Mouse (Mus musculus) lung, postnatal 10 days (tissue): Measurements from ENCODE around the gene Nfic.

Source experiments
- DNase-seq: peaks from one replicate; pipeline ENCODE4 v3.0.0; 2021

Nfic gene

DNA sequence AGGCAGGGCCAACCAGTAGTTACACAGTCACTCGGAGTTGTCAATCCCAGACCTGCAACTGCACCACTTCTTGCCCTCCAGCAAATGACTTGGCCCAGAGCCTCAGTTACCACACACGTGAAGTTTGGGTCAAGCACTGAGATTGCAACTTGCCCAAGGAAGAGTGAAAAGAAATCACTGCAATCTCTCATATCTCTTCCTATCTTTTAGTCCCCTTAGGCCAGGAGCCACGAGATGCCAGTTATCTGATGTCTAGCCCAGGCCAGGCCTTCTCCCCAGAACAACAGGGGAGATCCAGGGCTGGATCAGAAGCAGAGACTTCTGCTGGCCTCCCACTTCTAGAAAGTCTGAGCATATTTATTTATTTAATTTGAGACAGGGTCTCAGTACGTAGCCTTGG lies 99.9 kb downstream of the Nfic start:
- DNase-seq: no peak

DNA sequence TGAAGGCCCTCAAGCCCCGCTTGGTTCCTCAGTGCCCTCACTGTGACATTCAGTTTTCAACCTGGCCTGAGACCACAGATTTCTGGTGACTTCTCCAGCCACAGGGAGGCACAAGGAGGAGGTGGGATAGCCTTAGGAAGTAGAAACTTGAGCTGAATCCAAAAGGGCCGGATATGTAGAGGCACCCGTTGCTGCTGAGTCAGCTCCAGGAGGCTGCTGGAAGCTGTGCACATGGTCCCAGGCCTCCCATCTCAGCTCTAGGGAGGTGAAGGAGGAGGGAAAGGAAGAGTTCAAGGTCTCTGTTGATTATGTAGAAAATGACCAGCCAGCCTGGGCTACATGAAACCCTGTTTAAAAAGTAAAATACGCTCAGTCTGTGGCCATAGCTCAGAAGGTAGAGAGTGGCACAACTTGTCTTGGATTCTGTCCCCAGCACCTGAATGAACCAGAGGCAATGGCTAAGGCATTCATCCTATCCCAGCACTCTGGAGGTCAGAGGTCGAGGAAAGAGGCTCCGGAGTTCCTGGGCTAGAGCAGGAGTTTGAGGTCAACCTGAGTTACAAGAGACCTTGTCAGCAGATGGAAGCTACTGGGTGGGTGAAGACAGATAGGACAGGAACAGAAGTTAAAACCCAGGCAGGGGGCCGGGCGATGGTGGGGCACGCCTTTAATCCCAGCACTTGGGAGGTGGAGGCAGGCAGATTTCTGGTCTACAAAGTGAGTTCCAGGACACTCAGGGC lies 100.5 kb downstream of the Nfic start:
- DNase-seq: no peak

DNA sequence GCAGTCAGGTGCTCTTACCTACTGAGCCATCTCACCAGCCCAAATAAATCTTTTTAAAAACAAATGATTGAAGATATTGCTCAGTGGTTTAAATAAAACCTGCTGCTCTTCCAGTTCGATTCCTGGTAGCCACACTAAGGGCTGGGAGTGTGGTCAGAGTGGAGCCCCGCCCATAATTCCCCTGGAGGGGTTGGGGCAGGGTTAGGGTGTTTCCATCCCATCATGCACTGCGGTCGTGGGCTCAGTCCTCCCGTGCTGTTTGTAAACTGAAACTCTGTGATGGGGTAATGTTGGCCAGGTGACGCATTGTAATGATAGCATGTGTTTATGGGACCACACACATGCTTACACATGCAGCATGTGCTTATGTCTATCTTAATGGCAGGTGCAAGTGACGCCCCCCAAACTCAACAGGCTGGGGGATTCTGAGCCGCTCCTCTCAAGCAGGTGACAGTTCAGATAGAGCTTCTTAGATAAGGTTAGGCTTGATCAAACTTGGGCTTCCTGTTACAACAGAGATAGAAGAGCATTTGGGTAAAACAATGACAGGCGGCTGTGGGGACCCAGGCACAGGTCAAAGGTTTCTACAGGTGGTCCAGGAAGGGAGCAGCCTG lies 103.7 kb downstream of the Nfic start:
- peak; percentile 45 for DNase-seq

DNA sequence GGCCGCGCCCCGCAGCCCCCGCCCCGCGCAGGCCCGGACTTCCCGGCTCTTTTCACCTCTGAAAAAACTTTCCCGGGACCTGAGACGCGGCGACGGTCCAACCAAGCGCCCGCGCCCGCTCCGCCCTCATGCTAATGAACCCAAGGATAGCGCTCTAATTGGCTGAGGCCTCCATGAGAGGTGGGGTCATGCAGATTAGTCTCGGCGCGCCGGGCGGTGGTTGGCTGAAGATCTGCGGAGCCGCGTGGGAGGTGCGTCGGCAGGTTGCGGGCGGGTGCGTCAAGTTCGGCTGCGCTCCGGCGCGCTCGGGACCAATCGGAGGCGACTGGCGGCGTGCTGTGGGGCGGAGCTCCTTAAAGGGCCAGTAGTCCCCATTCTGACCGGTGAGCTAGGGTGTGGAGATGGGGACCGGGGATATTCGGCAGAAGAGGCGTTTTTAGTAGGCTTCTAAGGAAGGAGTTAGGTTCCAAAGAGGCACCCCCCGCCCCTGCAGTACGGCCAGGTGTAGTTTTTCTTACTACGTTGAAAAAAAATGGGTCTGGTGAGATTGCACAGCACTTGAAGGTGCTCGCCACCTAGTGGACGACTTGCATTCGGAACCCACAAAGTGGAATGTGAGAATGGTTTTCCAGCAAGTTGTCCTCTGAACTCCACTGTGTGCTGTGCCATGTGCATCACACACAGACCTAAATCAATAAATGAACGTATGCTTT lies 104.9 kb downstream of the Nfic start, which contains the start of gene Hmg20b:
TSS of gene Hmg20b (minus strand) at position 130 of the 713 bp plus-strand sequence.
- DNase-seq: peak; percentile 100

DNA sequence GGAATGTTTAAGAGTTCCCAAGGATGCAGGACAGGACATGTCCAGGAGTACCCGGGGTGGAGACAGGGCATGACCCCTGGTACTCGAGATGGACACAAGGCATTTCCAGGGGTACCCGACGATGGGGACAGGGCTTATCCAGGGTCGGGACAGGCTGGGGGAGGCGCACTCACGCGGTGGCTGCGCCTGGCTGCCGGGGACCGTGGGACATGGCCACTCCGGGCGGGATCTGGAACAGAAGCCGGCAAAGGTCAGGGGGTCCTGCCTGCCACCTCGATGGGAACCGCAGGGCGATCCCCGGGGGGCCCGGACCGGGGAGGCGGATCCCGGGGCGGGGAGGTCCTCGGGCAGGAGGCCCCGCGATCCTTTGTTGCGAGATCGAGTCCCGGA lies 105.5 kb downstream of the Nfic start:
- no peak for DNase-seq

DNA sequence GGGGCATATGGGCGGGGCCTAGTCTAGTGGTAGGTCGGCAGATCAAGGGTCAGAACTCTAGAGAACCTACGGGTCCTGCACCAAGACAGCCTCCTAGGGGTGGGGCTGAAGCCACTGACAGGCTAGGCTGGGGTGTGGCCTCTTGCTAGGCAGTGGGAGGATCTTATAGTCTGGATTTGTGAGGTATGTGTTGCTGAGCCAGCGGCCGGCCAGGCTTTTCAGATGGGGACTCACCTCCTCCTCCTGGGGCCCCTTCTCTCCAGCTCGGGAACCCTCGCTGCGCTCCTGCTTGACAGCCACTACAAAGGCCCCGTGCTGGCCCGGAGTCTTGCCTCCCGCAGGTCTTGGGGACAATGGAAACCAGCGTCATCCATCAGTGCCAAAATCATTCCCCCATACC lies 106.3 kb downstream of the Nfic start:
- peak; percentile 85 for DNase-seq

DNA sequence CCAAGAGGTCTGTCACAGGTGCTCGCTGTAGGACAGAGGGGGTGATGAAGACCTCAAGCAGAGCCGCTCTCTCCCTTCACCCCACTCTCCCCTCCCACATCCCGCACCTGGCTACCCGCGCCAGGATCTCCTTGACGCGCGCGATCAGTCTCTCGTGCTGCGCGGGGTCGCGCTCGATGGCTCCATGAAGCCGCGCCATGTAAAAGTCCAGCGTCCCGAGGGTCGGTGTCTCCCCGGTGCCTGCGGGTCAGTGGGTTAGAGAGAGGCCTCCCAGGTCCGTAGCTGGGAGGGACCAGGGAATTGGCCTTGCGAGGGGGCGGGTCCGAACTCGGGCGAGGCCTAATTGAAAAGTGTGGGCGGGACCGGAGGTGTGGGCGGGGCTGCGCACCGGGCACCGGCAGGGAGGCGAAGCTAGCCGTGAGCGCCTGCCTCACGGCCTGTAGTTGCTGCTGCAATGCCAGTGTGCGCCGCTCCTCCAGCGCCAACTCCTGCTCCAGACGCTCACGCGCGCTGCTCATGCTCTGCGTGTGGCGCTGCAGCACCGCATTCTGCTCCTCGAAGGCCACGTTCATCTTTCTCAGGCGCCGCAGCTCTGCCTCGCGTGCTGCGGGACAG lies 108.9 kb downstream of the Nfic start:
- peak; percentile 80 for DNase-seq
